Mouse (Mus musculus) kidney, embryonic 14.5 days (tissue): Measurements from ENCODE around the gene Gm28308. TPM values are rescaled to one million over a fixed set of nuclear protein-coding genes. Genes with fewer than 3 reads are reported as not detected.

Experiments used
- ATAC-seq: fragments of 200-750 bp; cut with Nextera tagmentation; 2 replicates; pipeline ENCODE4 v1.8.0; 2017; ENCODE audit warnings: moderate number of reproducible peaks, mild to moderate bottlenecking, moderate TSS enrichment, moderate library complexity; ENCODE audit not compliant: low FRiP score, low TSS enrichment
- H3K27ac ChIP-seq: fragments of 300-500 bp; sonication (generic); 2 replicates; pipeline ENCODE4 v1.5.1; 2014; ENCODE audit warnings: low read depth, mild to moderate bottlenecking, low read length, moderate library complexity, mixed read lengths
- H3K27me3 ChIP-seq: fragments of 300-500 bp; sonication (generic); 2 replicates; pipeline ENCODE4 v1.6.1; 2014; ENCODE audit warnings: mild to moderate bottlenecking, low read length; ENCODE audit not compliant: control insufficient read depth, insufficient read depth
- H3K36me3 ChIP-seq: fragments of 300-500 bp; sonication (generic); 2 replicates; pipeline ENCODE4 v1.6.1; 2014; ENCODE audit warnings: low read length, mixed read lengths; ENCODE audit not compliant: control insufficient read depth, insufficient read depth
- H3K4me1 ChIP-seq: fragments of 300-500 bp; sonication (generic); 2 replicates; pipeline ENCODE4 v1.6.1; 2014; ENCODE audit warnings: low read length, mixed read lengths; ENCODE audit not compliant: control insufficient read depth, insufficient read depth
- H3K4me2 ChIP-seq: fragments of 300-500 bp; sonication (generic); replicated peaks from 2 replicates; pipeline ENCODE4 v1.6.1; 2014; ENCODE audit warnings: low read depth, mild to moderate bottlenecking, low read length
- H3K4me3 ChIP-seq: fragments of 300-500 bp; sonication (generic); 2 replicates; pipeline ENCODE4 v1.5.1; 2014; ENCODE audit warnings: mild to moderate bottlenecking, low read length
- H3K9ac ChIP-seq: fragments of 300-500 bp; sonication (generic); 2 replicates; pipeline ENCODE4 v1.6.1; 2014; ENCODE audit warnings: low read depth, mild to moderate bottlenecking, low read length, moderate library complexity
- H3K9me3 ChIP-seq: fragments of 300-500 bp; sonication (generic); 2 replicates; pipeline ENCODE4 v1.6.1; 2016; ENCODE audit warnings: low read length; ENCODE audit not compliant: control insufficient read depth
- WGBS: fragments of 180-500 bp; shearing (Covaris S2); extraction: QIAGEN DNeasy Blood & Tissue Kit; methylation state at CpG from one replicate; pipeline ENCODE4 v1.1.7; 2014; 5-methylcytosine and 5-hydroxymethylcytosine counted together
- polyA plus RNA-seq: library from polyadenylated mRNA; unstranded; fragments of >200 nt; fragmentation: Nextera tagmentation; extraction: Ambion mirVana; gene quantifications from 2 replicates; pipeline ENCODE4 v1.2.1, GENCODE M21; 2014

Gene Gm28308
- polyA plus RNA-seq, 1 experiment from 2014 or later = not detected

- H3K4me2 ChIP-seq = 0 out of 2 replicates have a peak overlapping the region, but pooled peaks have one; percentile 1
- peaks cover 20% of the 10 kb centered on the region; the same call in 1 of the 2 replicates for H3K36me3 ChIP-seq
- H3K9ac ChIP-seq = no peak overlapping the region
- H3K27ac ChIP-seq = peak overlapping the region; percentile 95; the same call in 1 of the 2 replicates
- H3K9me3 ChIP-seq = no peaks in the 10 kb centered on the region
- H3K4me3 ChIP-seq = no peak overlapping the region
- ATAC-seq = no peak
- H3K27me3 ChIP-seq = no peaks in the 10 kb centered on the region
- WGBS = 25% methylated on average over 5 of the region's 5 CpGs
- peaks cover 66% of the 10 kb centered on the region for H3K4me1 ChIP-seq
These were observed 24.0 kb downstream of the Gm28308 start for GRCm38 (mm10) chr6:52189172-52189591.

GRCm38 (mm10) chr6:52186500-52186899 lies 26.6 kb downstream of the Gm28308 start:
- Histone ChIP-seq H3K27me3 (no peaks in the 10 kb centered on the region), H3K9ac (no peak overlapping the region), H3K9me3 (no peaks in the 10 kb centered on the region), H3K4me1 (peaks cover 72% of the 10 kb centered on the region), H3K36me3 (peaks cover 24% of the 10 kb centered on the region; the same call in 1 of the 2 replicates), H3K4me3 (no peak overlapping the region), H3K4me2 (no peak overlapping the region), H3K27ac (peak overlapping the region; percentile 24; the same call in 1 of the 2 replicates)
- ATAC-seq = no peak
- WGBS = 64% methylated on average over 1 of the region's 1 CpGs

- Histone ChIP-seq H3K9ac (peak overlapping the region; percentile 24; the same call in 1 of the 2 replicates), H3K4me3 (no peak overlapping the region), H3K4me1 (peaks cover 79% of the 10 kb centered on the region), H3K4me2 (peak overlapping the region; percentile 25; the same call in 1 of the 2 replicates), H3K27me3 (no peaks in the 10 kb centered on the region), H3K9me3 (no peaks in the 10 kb centered on the region), H3K27ac (peak overlapping the region; percentile 94; the same call in 1 of the 2 replicates), H3K36me3 (peaks cover 29% of the 10 kb centered on the region; the same call in 1 of the 2 replicates)
- WGBS = 30% methylated on average over 3 of the region's 3 CpGs
- ATAC-seq = no peak
These were observed 27.3 kb downstream of the Gm28308 start for GRCm38 (mm10) chr6:52185834-52186233.

GRCm38 (mm10) chr6:52185222-52185621 lies 27.9 kb downstream of the Gm28308 start:
- no peaks in the 10 kb centered on the region for H3K9me3 ChIP-seq
- H3K27me3 ChIP-seq = no peaks in the 10 kb centered on the region
- H3K4me3 ChIP-seq = no peak overlapping the region
- peak overlapping the region; percentile 25 for H3K4me2 ChIP-seq
- peak overlapping the region; percentile 24; the same call in 1 of the 2 replicates for H3K9ac ChIP-seq
- 2% methylated on average over 19 of the region's 19 CpGs for WGBS
- no peak for ATAC-seq
- peaks cover 29% of the 10 kb centered on the region; the same call in 1 of the 2 replicates for H3K36me3 ChIP-seq
- H3K27ac ChIP-seq = peak overlapping the region; percentile 94; the same call in 1 of the 2 replicates
- peaks cover 79% of the 10 kb centered on the region for H3K4me1 ChIP-seq

GRCm38 (mm10) chr6:52184668-52185067 lies 28.5 kb downstream of the Gm28308 start:
- peaks cover 26% of the 10 kb centered on the region; the same call in 1 of the 2 replicates for H3K36me3 ChIP-seq

GRCm38 (mm10) chr6:52183311-52184080 lies 29.6 kb downstream of the Gm28308 start:
- Histone ChIP-seq H3K36me3 (peaks cover 24% of the 10 kb centered on the region; the same call in 1 of the 2 replicates), H3K9ac (peak overlapping the region; percentile 40; the same call in 1 of the 2 replicates), H3K4me1 (peaks cover 78% of the 10 kb centered on the region), H3K4me3 (no peak overlapping the region), H3K9me3 (no peaks in the 10 kb centered on the region), H3K4me2 (peak overlapping the region; percentile 27), H3K27me3 (no peaks in the 10 kb centered on the region), H3K27ac (peak overlapping the region; percentile 94)
- 12% methylated on average over 10 of the region's 10 CpGs for WGBS
- peak; percentile 2; the same call in 1 of the 2 replicates for ATAC-seq

More at GRCm38 (mm10) chr6:52184668-52185067, 28.5 kb downstream of the Gm28308 start:
- WGBS = 21% methylated on average over 6 of the region's 6 CpGs
- H3K9ac ChIP-seq = peak overlapping the region; percentile 13; the same call in 1 of the 2 replicates
- H3K27ac ChIP-seq = peak overlapping the region; percentile 94
- H3K4me1 ChIP-seq = peaks cover 79% of the 10 kb centered on the region
- H3K4me3 ChIP-seq = no peak overlapping the region
- no peaks in the 10 kb centered on the region for H3K27me3 ChIP-seq
- ATAC-seq = no peak
- H3K9me3 ChIP-seq = no peaks in the 10 kb centered on the region
- peak overlapping the region; percentile 25; the same call in 1 of the 2 replicates for H3K4me2 ChIP-seq

GRCm38 (mm10) chr6:52182793-52183192 lies 30.3 kb downstream of the Gm28308 start:
- no peaks in the 10 kb centered on the region for H3K9me3 ChIP-seq
- peak overlapping the region; percentile 94 for H3K27ac ChIP-seq
- H3K4me1 ChIP-seq = peaks cover 75% of the 10 kb centered on the region
- WGBS = 6% methylated on average over 1 of the region's 1 CpGs
- no peak overlapping the region; the same call in 1 of the 2 replicates for H3K9ac ChIP-seq
- H3K27me3 ChIP-seq = no peaks in the 10 kb centered on the region
- H3K4me3 ChIP-seq = no peak overlapping the region
- peaks cover 24% of the 10 kb centered on the region; the same call in 1 of the 2 replicates for H3K36me3 ChIP-seq
- H3K4me2 ChIP-seq = peak overlapping the region; percentile 27; the same call in 1 of the 2 replicates
- no peak for ATAC-seq

GRCm38 (mm10) chr6:52182030-52182429 lies 31.1 kb downstream of the Gm28308 start:
- Histone ChIP-seq H3K4me1 (peaks cover 78% of the 10 kb centered on the region), H3K9me3 (no peaks in the 10 kb centered on the region), H3K4me3 (no peak overlapping the region), H3K9ac (no peak overlapping the region), H3K27ac (peak overlapping the region; percentile 94; the same call in 1 of the 2 replicates), H3K36me3 (peaks cover 23% of the 10 kb centered on the region; the same call in 1 of the 2 replicates), H3K4me2 (0 out of 2 replicates have a peak overlapping the region, but pooled peaks have one; percentile 1), H3K27me3 (no peaks in the 10 kb centered on the region)
- no peak for ATAC-seq
- 38% methylated on average over 2 of the region's 2 CpGs for WGBS
